Mouse (Mus musculus): ENCODE measurements around the gene Olfr1044. TPM values are rescaled to one million over a fixed set of nuclear protein-coding genes. Genes with fewer than 3 reads are reported as not detected.

Gene Olfr1044
- polyA plus RNA-seq (2012; rRNA removed): not detected in 2 replicates

DNA sequence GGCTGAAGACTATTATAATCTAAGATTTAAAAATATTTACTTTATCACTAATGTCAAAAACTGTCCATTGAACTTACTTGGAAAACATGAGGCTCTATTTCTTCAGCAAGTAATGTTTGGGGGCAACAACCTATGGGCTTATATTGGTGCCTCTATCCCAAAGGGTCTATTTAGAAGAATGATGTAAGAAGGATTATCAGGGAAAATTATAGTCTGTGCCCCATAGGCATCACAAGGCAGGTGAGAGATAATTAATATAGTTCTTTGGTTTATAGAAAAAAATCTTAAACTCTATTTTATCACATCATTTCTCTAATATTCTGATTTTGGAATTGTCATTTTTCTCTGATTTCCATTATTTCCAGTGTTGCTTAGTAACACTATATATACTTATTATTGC is at the start of gene Olfr1044:
Gene Olfr1044, minus strand, starts transcription at position 101 of the 400 bp plus-strand sequence.

GRCm38 (mm10) chr2:86219214-86219613 is 41.6 kb upstream of the Olfr1044 start, which contains the start of gene Olfr1046:
Gene Olfr1046 (minus strand): TSS chr2:86219314.

DNA sequence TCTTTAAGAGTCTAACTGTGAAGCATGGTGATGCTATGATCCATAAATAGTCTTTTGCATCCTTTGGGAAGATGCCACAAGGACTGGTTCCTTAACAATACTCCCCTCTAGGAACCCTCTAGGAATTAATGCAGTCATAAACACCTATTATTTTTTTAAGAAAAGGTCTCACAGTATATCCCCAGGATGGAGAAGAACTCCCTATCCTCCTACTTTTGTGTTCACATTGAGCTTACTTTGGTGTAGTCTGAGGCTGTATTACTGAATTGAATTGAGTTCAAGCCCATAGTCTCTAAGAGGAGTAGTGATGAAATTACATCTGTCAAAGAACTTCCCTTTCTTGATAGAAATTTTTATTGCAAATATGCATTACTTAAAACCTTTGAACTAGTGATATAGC is 25.3 kb upstream of the Olfr1044 start, which contains the start of gene Olfr1045:
Gene Olfr1045, minus strand, starts transcription at position 101 of the 400 bp plus-strand sequence.

DNA sequence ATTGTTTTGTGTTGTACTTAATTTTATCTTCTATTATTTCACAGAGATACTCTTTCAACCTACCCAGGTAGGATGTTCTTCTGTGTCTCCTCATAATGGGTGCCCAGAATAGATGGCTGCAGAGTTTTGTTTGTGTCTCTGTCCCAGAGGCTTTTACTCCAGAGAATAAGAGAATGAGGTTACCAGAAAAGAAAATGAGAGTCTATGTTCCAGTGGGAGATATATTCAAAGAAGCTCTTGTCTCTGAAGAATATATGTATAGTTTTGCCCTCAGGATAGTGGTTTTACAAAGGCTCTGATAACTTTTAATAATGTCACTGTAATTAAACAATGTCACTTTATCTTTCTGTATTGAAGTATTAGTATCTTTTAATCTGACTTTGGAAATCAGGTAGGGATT is 8.0 kb upstream of the Olfr1044 start, which contains the start of gene Olfr52:
Gene Olfr52, minus strand, starts transcription at position 101 of the 400 bp plus-strand sequence.

GRCm38 (mm10) chr2:86167422-86167821 is 10.2 kb downstream of the Olfr1044 start, which contains the start of gene Olfr1043:
Gene Olfr1043 (minus strand): TSS chr2:86167522.

GRCm38 (mm10) chr2:86161738-86162137 is 15.9 kb downstream of the Olfr1044 start, which contains the start of gene Olfr1042:
Gene Olfr1042 (minus strand): TSS chr2:86161838.

DNA sequence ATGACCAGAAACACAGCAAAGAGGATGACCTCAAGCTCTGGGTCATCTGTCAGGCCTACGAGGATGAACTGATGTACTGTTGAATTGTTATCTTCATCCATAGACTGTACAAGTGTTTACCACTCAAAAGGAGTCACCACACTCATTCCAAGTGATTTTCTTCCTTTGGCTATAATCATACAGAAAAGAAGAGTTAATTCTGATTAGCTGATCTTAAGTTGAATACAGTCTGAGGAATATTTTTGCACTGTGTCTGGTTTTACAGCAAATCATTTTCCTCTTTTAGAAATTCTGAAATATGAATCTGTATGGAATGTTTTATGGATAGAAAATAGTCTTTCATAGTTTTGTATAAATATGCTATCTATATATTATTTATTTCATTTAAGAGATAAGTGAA is 31.0 kb downstream of the Olfr1044 start, which contains the start of gene Olfr1040:
Gene Olfr1040, minus strand, starts transcription at position 101 of the 400 bp plus-strand sequence.

DNA sequence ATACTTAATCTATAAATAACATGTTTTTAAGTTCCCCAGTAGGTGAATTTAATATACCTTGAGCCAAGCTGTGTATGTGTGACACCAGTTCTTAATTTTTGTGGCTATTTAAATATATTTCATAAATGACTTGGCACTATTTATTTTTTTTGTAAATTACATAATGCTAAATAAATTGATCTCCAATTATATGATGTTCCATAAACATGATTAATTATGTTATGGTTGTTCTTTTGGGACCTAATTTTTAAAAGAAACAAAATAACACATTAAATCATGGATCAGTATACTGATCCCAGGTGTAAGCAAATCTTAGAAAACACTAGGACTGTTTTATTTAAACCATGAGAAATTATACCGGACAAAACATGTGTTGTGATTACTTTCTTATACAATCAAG is 41.8 kb downstream of the Olfr1044 start, which contains the start of gene Olfr1039:
Gene Olfr1039, minus strand, starts transcription at position 101 of the 400 bp plus-strand sequence.

Other genes starting within 250 kb of the Olfr1044 start
- gene Olfr1028, start 227.4 kb downstream of the Olfr1044 start, polyA plus RNA-seq (2012; rRNA removed): not detected in 2 replicates
- gene Olfr1029, start 203.9 kb downstream of the Olfr1044 start, polyA plus RNA-seq (2012; rRNA removed): not detected in 2 replicates
- gene Olfr1030, start 198.5 kb downstream of the Olfr1044 start, polyA plus RNA-seq (2012; rRNA removed): not detected in 2 replicates
- gene Olfr1031, start 187.5 kb downstream of the Olfr1044 start, polyA plus RNA-seq (2012; rRNA removed): not detected in 2 replicates
- not detected in 2 replicates for gene Olfr1032, start 172.3 kb downstream of the Olfr1044 start, polyA plus RNA-seq (2012; rRNA removed)
- gene Olfr1033, start 157.2 kb downstream of the Olfr1044 start, polyA plus RNA-seq (2012; rRNA removed): 0.12 TPM in 1 of 2 replicates, not detected in the other
- 0.02 TPM in 1 of 2 replicates, not detected in the other for gene Olfr1034, start 132.0 kb downstream of the Olfr1044 start, polyA plus RNA-seq (2012; rRNA removed)
- gene Olfr1036, start 103.8 kb downstream of the Olfr1044 start, polyA plus RNA-seq (2012; rRNA removed): not detected in 2 replicates
- not detected in 2 replicates for gene Olfr1037, start 90.4 kb downstream of the Olfr1044 start, polyA plus RNA-seq (2012; rRNA removed)
- gene Olfr1039, start 41.9 kb downstream of the Olfr1044 start, polyA plus RNA-seq (2012; rRNA removed): not detected in 2 replicates
- not detected in 2 replicates for gene Olfr1040, start 31.1 kb downstream of the Olfr1044 start, polyA plus RNA-seq (2012; rRNA removed)
- gene Olfr1042, start 16.0 kb downstream of the Olfr1044 start, polyA plus RNA-seq (2012; rRNA removed): not detected in 2 replicates
- not detected in 2 replicates for gene Olfr1043, start 10.3 kb downstream of the Olfr1044 start, polyA plus RNA-seq (2012; rRNA removed)
- gene Olfr52, start 7.9 kb upstream of the Olfr1044 start, polyA plus RNA-seq (2012; rRNA removed): not detected in 2 replicates
- not detected in 2 replicates for gene Olfr1045, start 25.2 kb upstream of the Olfr1044 start, polyA plus RNA-seq (2012; rRNA removed)
- not detected in 2 replicates for gene Olfr1046, start 41.5 kb upstream of the Olfr1044 start, polyA plus RNA-seq (2012; rRNA removed)
- not detected in 2 replicates for gene Olfr1047, start 53.6 kb upstream of the Olfr1044 start, polyA plus RNA-seq (2012; rRNA removed)
- not detected in 2 replicates for gene Olfr1048, start 62.5 kb upstream of the Olfr1044 start, polyA plus RNA-seq (2012; rRNA removed)
- gene Olfr1049, start 80.5 kb upstream of the Olfr1044 start, polyA plus RNA-seq (2012; rRNA removed): not detected in 2 replicates
- gene Olfr1051, start 101.3 kb upstream of the Olfr1044 start, polyA plus RNA-seq (2012; rRNA removed): not detected in 2 replicates
- not detected in 2 replicates for gene Olfr1052, start 114.6 kb upstream of the Olfr1044 start, polyA plus RNA-seq (2012; rRNA removed)
- gene Olfr1053, start 137.5 kb upstream of the Olfr1044 start, polyA plus RNA-seq (2012; rRNA removed): not detected in 2 replicates
- not detected in 2 replicates for gene Olfr1054, start 157.6 kb upstream of the Olfr1044 start, polyA plus RNA-seq (2012; rRNA removed)
- not detected in 2 replicates for gene Olfr1055, start 172.5 kb upstream of the Olfr1044 start, polyA plus RNA-seq (2012; rRNA removed)
- not detected in 2 replicates for gene Olfr1056, start 184.6 kb upstream of the Olfr1044 start, polyA plus RNA-seq (2012; rRNA removed)
- gene Olfr1057, start 200.6 kb upstream of the Olfr1044 start, polyA plus RNA-seq (2012; rRNA removed): not detected in 2 replicates
- not detected in 2 replicates for gene Olfr1058, start 210.7 kb upstream of the Olfr1044 start, polyA plus RNA-seq (2012; rRNA removed)
- not detected in 2 replicates for gene Olfr1061, start 236.2 kb upstream of the Olfr1044 start, polyA plus RNA-seq (2012; rRNA removed)
- not detected in 2 replicates for gene Olfr1062, start 248.9 kb upstream of the Olfr1044 start, polyA plus RNA-seq (2012; rRNA removed)

Measured in stomach, adult 2 months (tissue).